Mouse (Mus musculus) layer of hippocampus, postnatal 10 days (tissue): ENCODE measurements at regions not wholly inside any gene's neighbourhood (a gene's known extent, or its start where the extent isn't known, plus 50 kb on each side); places are given as distances from the start of the nearest gene placed in this dataset.
A peak's percentile ranks its signal among the peaks of the same experiment; 100 is the strongest.

Experiments
- DNase-seq, 2 experiments: peaks; one replicate each; pipeline ENCODE4 v3.0.0; 2021; ENCODE audit warnings: low spot score in 2 of 2

DNA sequence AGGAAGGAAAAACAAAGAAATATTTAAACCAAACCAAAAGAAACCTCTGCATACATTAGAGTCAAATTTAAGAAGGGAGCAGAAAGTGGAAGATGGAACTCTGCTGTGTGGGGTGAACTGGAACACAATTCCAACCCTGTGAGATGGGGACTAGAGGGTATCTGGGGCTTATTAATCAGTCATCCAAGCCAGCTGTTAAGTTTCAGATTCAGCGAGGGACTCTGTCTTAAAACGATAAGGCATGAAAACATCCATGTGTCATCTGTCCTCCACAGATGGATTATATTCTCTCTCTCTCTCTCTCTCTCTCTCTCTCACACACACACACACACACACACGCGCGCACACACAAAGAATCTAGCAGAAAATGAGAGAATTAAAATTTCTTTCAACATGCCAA lies 147.6 kb upstream of the Marcks start:
- no peak for DNase-seq

DNA sequence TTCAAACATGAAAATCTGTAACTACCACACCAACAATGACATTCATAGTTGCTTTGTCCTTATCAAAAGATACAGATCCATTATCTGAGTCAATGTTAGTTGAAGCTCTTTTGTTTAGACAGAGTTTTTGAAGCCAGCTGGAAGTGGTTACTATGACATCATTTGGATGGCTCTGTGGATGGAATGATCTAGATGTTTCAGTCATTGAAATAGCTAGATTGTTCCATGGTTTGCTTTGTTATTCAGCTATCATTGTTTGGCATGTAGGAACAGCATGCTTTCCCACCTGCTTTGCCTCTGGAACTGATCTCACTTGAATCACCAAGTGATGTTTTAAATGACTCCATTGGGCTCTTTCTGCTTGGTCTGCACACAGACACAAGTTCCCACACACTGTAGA lies 144.2 kb upstream of the Marcks start:
- DNase-seq: no peak

DNA sequence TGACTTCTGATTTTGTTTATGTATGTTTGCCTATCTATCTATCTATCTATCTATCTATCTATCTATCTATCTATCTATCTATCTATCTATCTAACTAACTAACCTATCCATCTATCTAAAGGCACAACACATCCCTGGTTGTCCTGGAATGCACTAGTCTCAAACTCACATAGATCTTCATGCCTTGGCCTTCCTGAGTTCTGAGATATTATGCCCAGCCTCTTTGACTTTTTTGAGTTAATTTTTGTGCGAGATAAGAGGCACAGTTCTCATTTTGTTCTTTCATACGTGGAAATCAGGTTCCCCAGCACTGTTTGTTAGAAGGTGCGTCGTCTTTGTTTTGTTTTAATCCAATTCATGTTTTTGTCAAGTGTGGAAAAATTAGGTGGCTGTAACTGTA lies 142.1 kb upstream of the Marcks start:
- DNase-seq: no peak

DNA sequence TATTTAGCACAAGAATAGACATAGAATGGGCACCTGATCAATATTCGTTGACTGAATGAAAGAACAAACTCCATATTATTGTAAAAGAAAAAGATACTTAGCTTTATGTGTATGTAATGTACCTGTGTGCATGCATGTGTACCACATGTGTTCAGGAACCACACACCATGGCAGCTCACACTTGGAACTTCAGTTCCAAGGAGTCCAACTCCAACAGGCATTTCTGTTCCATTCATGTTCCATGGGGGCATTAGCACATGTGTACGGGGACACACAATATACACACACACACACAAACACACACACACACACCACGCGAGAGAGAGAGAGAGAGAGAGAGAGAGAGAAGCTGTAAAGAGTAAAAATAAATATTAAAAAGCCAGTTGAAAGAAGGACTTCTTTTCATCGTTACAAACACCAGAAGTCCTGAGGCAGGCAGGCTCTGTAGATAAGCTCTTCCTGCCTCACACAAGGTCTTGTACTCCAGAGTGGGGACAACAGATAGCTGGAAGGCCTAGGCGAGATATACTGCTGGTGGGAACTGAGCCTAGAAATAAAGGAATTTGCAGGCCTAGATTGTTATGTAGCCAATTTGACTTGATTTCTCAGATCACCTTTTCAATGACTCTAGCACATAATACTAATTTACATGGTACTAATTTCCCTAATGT lies 141.6 kb upstream of the Marcks start:
- no peak for DNase-seq

DNA sequence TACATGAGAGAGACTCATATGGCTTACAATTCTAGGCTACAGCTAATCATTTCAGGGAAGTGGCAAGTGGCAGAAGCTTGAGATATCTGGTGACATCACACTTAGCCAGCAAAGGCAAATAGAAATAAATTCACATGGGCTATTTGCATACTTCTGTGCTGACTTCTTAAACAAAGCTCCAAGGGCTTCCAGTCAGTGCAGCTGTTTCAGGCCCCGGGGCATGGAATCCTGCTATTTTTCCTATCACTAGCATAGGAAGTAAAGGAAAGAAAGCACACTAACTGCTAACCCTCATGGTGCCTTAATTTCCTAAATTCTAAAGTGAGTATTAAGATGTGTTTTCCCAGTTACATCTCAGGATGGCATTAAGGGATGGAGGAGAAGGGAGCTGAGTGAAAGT lies 140.6 kb upstream of the Marcks start:
- no peak for DNase-seq

DNA sequence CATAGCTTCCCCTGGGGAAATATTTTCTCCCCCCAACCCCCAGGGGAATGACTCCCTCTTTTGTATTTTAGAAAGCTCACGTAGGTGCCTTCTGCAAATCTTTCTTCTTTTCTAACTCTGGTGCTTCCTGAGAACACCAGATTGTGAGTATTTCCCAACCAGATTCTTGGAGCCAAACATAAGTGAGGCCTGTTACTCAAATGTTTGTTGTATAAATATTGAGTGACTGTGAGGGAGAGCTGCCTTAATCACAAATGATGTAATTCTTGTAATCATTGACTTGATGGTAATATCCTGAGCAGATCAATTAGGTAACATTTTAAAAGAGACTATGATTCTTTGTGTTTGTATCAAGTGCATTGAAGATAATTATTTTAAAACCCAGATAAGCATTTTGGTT lies 137.1 kb upstream of the Marcks start:
- no peak for DNase-seq

DNA sequence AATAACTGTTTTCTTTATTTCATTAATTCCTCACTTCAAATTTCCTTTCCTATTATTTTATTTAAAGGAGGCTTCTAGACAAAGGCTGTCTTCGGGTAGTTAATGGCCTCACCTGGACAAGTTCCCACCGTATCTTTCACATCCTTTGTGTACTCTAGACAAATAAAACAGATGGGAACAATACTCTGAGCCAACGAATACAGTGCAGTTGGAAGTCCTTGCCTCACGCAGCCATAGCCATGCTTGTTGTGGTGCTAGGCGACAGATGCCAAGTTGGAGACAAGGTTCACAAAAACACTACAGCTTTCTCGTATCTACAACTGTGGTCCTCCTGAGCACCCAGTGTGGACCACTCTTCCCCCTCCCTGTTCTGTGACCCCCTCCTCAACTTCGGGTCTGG lies 136.6 kb upstream of the Marcks start:
- no peak for DNase-seq

DNA sequence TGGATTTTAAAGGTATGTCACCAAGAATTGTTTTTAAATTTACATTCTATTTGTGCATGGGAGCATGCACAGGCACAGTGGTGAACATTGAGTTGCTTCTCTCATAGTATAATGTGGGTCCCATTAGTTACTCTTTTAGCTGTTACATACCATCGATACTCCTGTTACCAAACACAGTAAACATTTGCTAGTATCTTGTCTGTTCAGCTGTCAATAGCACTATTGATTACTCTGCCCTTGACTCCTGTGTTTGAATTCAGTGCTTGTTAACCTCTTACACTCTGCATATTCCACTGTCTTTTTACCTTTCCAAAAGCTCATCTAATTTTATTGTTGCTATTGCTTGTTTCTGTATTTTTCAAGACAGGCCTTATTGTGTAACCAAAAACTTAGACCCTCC lies 133.2 kb upstream of the Marcks start:
- no peak for DNase-seq

DNA sequence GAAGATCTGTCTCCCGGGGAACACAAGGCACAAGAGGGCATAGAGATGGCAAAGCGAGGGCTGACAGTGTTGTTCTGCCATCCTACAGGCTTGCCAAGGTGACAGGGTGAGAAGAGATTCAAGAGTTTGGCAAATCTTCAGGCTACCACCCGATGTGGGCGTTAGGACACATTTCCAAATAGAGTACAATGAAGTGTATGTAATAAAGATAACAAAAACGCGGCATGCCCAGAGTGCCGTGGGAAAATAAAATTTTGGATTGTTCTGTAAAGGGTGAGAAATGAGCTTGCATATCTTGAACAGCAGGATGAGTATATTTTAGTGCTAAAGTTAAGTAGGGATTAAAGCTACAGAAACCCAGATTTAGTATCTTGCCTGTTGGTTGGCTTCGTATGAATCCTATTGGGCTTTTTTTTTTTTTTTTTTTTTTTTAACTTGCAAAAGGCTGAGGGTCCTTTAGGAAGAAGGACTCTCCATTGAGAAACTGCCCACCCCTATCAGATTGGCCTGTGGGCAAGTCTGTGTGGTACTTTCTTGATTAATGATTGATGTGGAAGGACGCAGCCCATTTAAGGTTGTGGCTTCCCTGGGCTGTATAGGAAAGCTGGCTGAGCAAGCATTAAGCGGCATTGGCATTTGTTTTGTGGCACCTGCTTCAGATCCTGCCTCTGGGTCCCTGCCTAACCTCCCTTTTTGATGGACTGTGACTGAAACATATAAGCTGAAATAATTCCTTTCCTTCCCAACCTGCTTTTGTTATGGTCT lies 131.7 kb upstream of the Marcks start:
- DNase-seq: no peak

DNA sequence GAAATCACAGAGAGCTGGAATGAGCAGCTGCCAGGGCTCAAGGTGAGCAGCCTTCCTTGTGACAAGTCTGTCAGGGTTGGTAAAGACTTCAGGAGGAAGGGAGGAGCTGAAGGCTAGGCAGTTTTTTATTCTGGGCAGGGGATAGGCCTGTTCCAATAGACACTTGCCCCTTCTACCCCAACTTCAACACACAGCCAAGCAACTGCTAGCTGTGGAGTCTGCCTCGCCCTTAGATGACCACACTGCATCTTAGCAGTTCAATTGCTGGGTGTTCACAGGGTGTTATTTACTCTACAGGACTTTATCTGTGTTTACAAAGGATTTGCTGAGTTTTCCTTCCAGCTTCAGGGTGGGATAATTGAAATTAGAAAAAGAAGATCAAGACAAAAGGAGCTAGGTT lies 128.2 kb upstream of the Marcks start:
- no peak for DNase-seq

DNA sequence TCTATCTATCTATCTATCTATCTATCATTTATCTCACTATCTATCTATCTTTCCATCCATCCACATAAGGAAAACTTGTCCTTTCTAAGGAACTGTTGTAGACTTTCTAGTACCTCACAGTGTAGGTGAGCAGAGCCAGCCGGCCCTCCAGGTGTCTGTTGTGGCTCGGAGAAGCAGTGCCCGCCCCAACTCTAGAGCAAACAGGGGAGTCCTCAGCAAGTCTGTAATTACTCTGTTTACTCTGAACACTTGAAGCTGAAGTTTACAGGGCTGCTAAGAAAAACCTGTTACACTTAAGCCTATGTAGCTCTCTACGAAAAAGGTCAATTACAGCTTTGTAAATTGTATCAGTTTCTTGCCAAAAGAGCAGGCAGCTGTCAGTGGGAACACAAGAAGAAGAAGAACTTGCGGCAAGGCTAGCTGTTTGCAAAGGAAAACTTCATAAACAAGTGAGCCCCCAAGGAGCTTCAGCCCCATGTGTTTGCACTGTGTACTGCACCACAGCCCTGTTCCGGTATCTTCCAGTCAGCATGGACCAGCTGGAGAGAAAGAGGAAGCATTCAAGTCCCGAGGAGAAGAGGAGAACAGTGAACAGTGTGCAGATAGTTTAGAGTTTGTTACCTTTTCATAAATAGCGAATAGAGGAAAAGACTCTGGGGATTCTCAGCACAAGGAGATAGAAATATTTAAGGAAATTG lies 122.2 kb upstream of the Marcks start:
- peak; percentile 18 to 39 for DNase-seq

DNA sequence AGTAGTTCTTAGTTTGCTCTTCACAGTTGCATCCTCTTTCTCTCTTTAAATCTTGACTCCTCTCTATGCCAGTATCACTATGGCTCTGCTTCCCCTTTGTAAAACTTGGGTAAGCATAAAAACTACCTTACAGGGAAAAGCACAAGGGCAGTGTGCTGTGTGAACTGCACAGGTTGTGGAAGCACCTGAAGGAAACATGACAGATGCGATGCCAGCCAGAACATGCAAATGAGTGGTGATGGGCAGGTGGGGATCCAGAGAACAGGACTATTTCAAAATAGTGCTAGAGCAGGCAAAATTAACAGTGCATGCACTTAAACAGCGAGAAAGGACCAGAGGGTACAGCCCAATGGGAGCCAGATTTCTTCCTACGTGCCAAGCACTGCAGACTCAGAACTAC lies 120.5 kb upstream of the Marcks start:
- no peak for DNase-seq

DNA sequence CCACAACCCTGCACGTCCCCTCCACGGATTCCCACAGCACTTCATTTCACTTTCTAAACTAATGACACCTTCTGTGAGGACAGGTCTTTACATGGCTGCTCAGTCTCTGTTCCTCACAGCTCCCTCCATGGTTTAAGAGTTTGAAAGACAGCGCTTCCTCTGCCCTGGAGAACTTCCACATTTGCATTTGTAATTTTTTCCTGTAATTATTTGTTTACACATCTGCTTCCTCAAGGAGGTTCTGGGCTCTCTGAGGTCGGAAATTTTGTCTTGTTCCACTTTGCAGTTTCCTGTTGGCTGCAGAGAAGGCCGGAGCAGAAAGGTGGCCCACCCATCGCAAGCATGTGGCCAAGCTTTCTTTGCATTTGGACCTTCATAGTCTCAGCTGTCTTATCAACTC lies 118.8 kb upstream of the Marcks start:
- DNase-seq: no peak

DNA sequence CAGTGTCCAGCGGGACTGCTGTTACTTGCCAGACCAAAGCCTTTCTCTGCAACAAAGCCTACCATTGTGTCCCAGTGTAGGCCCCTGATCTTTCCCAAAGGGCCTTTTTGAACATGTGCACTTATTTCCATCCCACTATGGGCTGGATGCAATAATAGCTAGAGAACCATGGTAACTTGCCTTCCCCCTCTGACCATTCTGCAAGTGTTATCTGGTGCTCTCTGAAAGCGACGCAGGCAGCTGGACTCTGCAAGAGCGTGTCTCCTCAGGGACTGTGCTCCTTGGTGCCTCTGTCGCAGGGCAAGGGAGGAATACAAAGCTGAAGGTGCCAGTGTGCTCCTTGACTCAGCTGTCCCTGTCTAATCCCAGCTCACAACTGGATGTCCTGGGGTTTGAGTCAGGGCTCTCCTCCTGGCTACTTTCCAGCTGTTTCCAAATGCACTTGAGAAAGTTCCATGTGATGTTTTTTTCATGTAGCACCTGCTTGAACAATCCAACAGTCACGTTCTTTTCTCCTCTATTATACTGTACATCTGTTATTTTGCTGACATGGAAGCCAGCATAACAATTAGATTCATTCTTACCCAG lies 112.3 kb upstream of the Marcks start:
- no peak for DNase-seq

DNA sequence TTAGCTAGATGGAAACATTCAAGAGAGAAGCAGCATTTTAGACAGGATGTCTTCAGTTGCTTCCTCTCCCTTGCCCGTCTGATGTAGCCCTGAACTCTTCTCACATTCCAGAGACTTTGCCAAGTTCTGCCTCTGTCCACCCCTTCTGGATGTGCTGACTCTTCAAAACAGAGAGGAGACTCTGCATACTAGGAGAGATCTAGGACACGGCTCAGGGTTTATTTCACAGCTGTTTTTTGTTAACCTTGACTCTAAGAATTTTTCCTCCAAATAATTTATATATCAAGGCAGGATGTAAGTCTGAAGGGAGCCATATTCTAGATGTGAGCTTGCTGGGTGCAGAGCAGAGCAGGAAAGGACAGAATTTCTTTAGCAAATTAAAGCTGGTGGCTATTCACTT lies 111.4 kb upstream of the Marcks start:
- DNase-seq: no peak

DNA sequence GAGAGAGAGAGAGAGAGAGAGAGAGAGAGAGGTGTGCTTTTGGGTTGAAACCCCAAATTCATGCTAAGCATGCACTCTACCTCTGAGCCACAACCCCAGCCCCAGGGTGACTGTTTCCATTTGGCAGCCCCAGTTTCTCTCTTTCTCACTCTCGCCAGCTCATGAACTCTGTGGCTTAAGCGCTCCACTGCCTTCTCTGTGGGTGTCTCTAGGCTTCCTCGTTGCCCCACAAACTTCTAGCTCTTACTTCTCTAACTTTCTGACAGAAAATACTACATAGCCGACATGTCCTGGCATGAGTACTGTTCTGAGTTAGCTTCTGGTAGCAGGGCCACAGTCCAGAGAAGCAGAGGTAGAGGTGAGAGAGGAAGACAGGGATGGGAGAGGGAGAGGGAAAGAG lies 110.8 kb upstream of the Marcks start:
- no peak for DNase-seq

DNA sequence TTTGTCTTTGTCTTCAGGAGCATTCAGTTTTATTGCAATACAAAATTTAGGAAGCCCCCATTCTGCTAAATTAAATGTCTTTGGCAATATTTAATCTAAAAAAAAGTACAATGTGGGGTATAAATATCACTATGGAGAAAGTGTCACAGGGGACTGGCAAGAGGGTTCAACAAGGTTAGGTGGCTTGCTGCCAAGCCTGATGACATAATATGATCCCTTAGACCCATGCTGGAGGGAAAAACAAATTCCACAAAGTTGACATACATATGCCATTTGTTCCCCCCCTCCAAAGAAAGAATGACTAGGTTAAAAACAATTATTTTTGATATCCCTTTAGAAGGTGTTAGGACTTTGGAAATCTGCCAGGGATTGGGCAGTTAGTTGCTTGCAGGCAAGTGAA lies 108.4 kb upstream of the Marcks start:
- no peak for DNase-seq

DNA sequence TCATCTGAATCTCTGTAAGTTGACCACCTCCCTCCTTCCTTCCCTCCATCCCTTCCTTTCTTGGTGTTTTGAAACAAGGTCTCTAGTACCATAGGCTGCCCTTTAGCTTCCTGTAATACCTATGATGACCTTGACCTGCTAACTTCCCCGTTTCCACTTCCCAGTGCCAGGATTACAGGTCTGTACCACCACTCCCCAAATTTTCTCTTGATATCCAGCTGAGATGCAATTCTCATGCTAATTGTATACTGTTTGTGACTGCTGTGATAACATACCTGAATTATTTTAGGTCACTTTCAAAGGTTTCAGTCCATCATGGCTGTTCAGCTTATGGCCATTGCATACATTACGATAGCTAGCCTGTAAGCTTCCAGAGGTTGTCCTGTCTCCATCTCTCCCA lies 104.4 kb upstream of the Marcks start:
- no peak for DNase-seq

DNA sequence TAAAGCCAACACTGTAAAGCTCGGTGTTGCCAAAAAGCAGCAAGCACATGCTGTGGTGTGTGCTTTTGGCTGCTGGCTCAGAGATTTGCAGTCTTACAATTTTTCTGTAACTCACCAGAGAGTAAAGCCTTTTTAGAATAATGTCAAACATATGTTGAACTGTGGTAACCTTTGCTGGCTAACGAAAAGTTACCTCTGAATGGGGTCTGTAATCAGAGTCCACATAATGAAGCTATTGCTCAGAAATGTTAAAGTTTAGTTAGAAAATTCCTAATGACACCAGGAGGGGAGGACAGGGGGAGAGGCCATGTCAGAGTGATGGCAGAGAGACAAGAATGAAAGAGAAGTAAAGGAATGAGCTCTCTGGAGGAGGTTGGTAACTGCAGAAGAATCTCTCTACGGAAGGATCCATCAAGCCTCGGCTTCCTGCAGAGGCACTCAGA lies 103.1 kb upstream of the Marcks start:
- DNase-seq: no peak

DNA sequence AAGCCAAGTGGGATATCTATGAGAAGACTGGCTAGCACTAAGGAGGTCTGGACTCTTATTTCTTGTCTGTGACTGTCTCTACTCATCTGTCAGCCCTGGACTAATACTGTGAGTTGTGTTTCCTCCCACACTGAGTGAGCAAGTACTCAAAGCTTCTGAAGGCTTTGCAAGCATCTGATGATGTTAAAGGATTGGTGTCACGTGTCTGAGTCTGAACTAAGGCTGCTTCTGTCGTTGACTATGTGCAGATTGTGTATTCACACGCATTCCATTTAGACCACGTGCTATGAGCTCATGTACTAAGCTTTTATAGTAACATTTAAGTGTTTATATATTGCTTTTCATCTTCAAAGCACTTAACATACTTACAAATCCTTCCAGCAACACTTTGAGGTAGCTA lies 101.9 kb upstream of the Marcks start:
- no peak for DNase-seq

DNA sequence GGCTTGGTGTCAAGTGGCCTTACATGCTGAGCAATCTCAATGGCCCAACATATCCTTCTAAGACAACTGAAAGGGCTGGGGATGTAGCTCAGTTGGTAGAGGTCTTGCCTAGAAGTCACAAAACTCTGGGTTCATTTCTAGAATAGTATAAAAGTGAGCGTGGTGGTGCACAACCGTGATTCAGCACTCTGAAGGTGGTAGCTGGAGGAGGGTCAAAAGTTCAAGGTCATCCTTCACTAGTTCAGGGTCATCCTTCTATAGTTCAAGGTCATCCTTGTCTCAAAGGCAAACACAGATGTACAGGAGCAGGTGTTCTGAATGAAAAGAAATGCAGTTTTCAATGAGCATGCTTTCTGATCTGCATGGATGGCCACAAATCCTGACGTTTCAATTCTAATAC lies 101.5 kb upstream of the Marcks start:
- no peak for DNase-seq
